Mouse (Mus musculus) urinary bladder, postnatal 14 days (tissue): ENCODE data around the gene Zpld1.

ENCODE experiments used
- DNase-seq: peaks from one replicate; pipeline ENCODE4 v3.0.0; 2021; ENCODE audit warnings: low spot score

Gene Zpld1

GRCm38 (mm10) chr16:55297886-55298285 lies at the start of gene Zpld1:
Gene Zpld1, minus strand, starts transcription at chr16:55297986.
- no peak for DNase-seq

DNA sequence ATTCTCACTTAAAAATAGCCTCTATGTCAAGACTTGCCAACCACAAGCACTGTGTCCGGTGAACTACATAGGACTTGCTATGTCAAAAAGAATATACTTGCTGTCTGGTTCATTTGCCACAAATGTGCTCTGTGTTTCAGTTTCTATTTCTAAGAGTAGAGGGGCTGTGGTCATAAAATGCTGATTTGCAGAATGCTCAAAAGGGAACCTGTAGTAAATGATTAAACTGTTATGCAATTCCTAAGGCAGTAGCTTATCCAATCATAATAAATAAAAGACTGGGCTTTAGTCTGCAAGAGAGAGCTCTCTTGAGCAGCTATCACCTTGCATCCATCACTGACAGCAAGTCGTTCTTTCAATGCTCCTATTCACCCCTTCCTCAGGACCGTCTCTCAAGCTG lies 47.9 kb upstream of the Zpld1 start:
- no peak for DNase-seq

- peak; percentile 5 for DNase-seq
Observed at GRCm38 (mm10) chr16:55321542-55322514, 24.0 kb upstream of the Zpld1 start.

DNA sequence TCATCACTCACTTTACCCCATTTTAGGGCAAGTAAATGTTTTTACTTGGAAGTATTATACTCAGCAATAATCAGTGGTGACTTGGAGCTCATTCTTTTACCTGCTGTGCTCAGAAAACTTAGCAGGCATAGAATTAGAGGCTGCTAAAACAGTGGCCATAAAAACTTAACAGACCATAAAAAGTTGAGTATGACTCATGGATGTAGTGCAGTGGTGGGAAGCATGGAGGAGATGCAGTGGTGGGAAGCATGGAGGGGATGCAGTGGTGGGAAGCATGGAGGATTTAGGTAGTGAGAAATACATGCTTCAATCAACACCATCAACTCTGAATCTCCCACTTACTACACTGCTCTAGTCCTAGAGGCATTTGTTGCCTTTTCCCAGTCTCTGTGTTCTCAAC lies 19.2 kb upstream of the Zpld1 start:
- no peak for DNase-seq

GRCm38 (mm10) chr16:55312106-55312505 lies 14.3 kb upstream of the Zpld1 start:
- DNase-seq: no peak

DNA sequence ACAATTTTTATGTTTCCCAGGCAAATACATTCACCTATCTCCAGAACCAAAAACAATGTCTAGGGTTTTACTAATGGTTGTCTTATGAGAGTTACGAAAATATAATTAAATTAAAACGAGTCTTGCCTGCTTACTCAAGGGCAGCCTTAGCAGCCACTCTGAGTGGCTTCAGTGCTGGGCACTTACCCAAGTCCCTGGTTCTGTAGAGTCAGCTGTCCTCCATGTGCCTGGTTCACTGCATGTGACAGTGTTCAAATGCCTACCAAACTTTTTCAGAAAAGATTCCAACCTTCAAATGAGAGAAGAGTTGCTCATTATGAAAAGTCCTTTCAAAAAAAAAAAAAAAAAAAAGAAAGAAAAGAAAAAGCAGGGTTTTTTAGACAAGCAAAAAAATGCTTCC lies 15.1 kb downstream of the Zpld1 start:
- DNase-seq: no peak

- DNase-seq: no peak
Observed at GRCm38 (mm10) chr16:55277447-55277846, 20.3 kb downstream of the Zpld1 start.

DNA sequence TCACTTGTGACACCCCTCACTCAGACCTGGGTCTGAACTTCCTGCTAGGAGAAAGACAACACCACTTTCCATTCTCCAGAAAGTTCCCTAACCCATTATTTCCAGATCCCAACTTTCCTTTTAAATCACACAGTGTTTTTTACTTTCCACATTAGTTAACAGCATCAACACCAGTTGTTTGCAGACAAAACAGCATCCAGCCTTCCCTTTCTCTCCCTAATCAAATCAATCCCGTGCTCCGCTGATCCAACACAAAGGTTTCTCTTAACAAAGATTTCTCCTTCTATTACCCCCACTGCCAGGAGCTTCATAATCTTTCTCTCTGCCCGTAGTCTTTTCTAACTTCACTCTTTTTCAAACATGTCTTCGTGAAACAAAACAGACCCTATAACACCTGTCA lies 32.5 kb downstream of the Zpld1 start:
- no peak for DNase-seq

DNA sequence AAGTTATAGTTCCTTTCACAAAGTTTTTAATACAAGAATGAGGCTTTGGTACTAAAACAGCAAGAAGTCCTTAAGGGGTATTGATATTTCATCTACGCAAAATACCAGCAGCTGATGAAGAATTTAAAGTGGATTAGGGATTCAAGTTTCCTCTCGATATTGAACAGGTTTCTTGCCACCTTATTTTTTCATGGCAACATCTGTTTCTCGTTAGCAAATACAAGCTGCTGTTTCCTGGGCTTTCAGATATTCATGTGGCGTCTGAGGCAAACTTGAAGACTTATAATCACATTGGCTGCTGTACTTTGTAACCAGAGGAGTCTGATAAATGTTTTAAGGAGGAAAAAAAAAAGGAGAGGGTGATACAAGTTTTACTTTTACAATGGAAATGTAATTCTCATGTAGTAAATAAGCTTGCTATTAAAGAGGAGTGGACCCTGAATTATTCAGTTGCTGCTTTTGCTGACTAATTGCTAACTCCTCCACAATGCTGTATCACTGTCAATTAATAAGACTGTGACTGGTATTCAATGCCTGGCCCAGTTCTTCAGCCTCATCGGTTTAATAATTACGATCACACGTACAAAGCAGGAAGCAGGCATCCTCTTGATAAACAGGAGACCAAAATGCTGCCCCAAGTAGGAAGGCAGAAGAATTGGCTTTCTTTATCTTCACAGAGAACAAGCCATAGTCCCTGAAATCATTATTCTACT lies 36.8 kb downstream of the Zpld1 start:
- no peak for DNase-seq

DNA sequence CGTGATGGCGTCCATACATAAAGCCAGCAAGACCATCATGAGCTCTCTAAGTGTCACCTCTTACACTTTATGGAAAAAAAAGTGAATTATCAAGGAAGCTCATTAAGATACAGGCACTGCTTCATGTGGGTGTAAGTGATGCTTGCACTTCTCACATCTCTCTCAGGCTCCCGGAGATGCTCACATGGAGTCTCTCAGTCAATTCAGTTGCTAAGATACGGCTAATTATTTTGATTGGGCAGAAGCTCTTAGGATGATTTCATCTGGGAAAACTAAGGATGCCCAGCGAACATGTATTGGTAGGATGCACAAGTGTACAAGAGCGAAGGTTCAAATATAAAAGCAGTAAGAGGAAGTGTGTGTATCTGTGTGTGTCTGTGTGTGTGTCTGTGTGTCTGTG lies 38.1 kb downstream of the Zpld1 start:
- DNase-seq: no peak

DNA sequence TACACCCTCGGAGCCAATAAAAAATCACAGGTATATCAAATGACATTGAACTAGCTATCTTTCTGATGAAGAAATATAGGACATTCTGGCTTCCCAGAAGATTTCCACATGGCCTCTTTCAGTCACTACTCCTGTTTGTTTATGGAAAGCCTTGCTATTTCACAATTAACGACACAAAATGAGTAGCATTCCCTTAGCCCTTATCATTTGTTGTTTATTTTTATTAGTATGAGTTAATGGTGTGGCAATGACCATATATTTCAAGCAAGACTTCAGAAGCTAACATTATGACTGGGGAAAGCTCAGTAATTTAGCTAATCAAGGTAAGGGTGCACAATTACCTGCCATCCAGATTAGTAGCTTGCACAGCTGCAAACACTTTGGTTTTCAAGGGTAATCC lies 56.8 kb downstream of the Zpld1 start:
- DNase-seq: no peak

- DNase-seq: no peak
Observed at GRCm38 (mm10) chr16:55228995-55229622, 68.7 kb downstream of the Zpld1 start.

GRCm38 (mm10) chr16:55203945-55204344 lies 93.8 kb downstream of the Zpld1 start:
- DNase-seq: no peak

GRCm38 (mm10) chr16:55190397-55190796 lies 107.4 kb downstream of the Zpld1 start:
- DNase-seq: no peak

GRCm38 (mm10) chr16:55185370-55185769 lies 112.4 kb downstream of the Zpld1 start:
- no peak for DNase-seq
